Mouse (Mus musculus) adipocyte (in vitro differentiated cells): ENCODE data around the gene Azin2.

ENCODE experiments used
- DNase-seq: peaks from one replicate; pipeline ENCODE4 v3.0.0-alpha.2; 2016; ENCODE audit warnings: low spot score

The Azin2 gene

GRCm38 (mm10) chr4:128935595-128935994 lies 26.6 kb downstream of the Azin2 start:
- DNase-seq: no peak

- DNase-seq: no peak
Measured at GRCm38 (mm10) chr4:128932783-128933182, 29.5 kb downstream of the Azin2 start.

GRCm38 (mm10) chr4:128924841-128925606 lies 37.2 kb downstream of the Azin2 start:
- DNase-seq: peak; percentile 50

DNA sequence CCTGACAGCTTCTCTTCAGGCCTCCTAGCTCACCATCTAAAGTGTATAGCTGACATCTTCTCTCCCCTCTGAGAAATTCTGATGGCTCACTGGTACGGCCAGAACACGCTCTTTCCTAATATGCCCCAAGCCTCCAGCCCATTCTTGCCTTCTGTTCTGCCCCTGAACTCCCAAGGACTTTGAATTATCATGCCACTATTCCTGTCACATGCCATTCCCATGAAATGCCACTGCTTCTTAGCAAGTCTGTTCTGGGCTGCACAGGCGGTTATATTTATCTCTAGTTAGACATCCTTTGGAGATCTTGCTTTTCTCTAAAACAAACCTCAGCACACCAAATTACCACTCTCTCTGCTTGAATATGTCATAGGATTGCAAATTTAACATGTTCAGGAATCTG lies 38.6 kb downstream of the Azin2 start:
- no peak for DNase-seq

DNA sequence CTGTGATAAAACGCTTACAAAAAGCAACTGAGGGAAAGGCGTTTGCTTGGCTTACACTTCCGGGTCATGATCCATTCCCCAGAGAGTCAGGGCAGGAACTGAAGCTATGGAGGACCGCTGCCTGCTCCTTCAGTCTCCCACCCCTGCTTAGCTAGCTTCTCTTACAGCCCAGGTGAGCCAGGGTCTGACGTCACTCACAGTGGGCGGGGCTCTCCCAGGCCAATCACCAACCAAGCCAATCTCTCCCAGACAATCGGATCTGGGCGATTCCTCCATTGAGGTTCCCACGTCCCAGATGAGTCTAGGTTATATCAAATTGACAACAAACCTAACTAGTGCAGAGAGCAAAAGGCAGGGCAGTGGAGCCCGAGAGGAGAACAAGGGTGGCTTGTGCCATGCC lies 43.1 kb downstream of the Azin2 start:
- DNase-seq: no peak

GRCm38 (mm10) chr4:128918187-128918586 lies 44.1 kb downstream of the Azin2 start:
- DNase-seq: no peak

- no peak for DNase-seq
Measured at GRCm38 (mm10) chr4:128917756-128918155, 44.5 kb downstream of the Azin2 start.

- DNase-seq: no peak
Measured at GRCm38 (mm10) chr4:128917119-128917518, 45.1 kb downstream of the Azin2 start.

GRCm38 (mm10) chr4:128913794-128914193 lies 48.4 kb downstream of the Azin2 start:
- peak; percentile 48 for DNase-seq

DNA sequence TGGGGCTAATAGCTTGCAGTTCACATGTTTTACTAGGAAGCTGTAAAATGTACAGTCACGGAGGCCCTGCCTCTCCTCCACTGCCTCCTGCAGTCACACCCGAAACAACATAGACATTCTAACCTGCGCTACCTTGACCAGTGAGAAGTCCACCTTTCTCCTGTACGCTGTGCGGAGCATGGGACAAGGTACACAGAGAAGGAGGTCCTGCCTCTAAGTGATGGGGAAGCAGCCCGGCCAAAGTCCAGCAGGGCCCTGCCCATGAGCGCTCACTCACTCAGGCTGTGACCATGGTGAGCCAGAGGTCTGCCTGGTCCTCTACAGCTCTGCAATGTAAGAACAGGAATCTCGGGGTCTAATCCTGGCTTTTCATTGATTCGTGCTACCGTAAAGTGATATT lies 50.2 kb downstream of the Azin2 start:
- no peak for DNase-seq

DNA sequence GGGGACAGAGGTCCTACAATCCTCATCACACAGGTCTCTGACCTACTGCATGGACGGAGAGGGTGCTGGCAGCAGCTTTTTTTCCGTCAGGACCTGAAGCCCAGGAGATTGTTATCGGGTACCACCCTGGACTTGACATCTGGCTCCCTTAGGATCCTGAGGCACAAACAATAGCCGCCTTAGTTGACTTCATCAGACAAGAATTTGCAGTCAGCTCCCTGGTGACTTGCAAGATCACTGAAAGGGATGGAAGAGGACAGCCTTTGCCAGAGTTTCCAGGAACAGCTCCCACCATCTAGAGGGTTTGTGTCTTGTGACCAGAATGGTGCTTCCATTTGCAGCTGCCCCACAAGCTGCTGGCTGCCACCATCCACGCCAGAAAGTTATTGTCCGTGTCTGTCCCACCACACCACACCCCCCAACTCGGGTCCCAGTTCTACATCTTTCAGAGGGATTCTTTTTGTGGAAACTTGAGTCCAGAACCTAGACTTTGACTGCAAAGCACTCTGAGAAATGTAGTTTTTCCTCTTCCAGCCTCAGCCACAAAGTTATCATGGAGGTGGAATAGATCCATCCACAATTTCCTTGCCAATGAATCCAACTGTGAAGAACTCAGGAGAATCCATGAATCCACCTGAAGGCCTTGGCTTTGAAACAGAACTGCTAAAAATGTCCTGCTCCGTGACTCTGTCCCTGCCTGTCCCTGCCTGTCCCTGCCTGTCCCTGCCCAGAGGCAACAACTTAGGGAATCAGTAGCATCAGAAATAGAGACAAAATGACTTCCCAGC lies 51.8 kb downstream of the Azin2 start:
- no peak for DNase-seq

DNA sequence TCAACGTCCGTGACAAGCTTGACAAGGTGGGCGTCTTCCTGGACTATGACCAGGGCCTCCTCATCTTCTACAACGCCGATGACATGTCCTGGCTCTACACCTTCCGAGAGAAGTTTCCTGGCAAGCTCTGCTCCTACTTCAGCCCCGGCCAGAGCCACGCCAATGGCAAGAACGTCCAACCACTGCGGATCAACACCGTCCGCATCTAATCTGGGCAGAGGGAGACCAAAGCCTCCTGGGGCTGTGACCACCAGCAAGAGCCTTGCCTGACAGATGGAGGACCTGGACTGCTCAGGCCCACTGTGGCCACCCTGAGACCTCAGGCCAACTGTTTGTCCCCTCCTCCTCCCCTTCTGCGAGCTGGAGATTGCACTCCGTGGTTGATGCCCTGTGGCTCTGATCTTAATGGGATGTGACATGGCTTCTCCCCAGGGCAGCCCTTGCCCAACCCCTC lies 52.8 kb downstream of the Azin2 start:
- no peak for DNase-seq

GRCm38 (mm10) chr4:128908586-128909377 lies 53.5 kb downstream of the Azin2 start:
- peak; percentile 72 for DNase-seq

DNA sequence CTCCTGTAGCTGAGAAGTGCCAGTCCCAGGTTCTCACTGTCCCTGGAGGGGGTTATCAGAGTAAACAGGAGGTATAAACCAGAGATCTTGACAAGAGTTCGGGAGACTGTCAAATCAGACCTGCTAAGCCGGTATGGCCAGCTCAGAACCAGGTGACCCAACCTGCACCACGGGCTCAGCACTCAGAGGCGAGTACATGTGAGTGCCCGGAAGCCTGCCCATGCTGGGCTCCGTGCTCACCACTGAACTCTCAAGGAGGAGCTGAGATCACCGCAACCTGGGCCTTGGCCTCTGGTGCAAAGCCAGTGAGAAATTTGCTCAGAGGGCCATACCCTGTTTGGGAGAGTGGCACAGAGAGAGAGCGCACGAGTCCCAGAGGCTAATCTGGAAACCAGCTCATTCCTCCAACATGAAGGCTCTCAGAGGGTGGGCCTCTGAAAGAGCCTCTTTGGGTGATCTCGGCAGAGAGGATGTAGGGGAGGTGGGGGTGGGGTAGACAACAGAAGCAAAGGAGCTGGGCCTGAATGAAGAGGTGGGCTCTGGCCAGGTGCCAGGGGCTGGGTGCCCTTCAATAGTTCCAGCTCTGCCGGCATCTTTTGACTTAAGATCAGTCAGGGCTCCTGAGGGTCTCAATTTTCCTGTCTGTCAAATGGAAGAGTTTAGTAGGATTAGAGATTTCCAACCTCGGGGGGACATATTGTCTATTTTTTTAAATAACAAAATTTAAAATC lies 54.8 kb downstream of the Azin2 start:
- no peak for DNase-seq

DNA sequence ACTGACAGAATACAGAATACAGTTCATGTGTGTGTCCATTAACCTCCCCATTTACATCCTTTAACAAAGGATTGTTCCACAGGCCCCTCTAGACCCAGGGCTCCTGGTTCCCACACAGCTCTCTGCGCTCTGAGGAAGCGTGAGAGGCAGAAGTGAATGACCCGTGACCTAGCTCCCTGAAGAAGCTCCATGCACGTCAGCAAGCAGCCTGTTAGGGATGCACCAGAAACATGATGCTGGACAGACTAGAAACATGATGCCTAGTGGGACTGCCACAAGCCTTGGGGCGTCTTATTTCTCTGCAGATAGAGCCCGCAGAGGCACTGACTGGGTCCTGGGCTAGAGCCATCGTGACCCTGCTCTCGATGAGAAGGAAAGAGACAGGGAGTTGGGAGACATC lies 55.5 kb downstream of the Azin2 start:
- no peak for DNase-seq

DNA sequence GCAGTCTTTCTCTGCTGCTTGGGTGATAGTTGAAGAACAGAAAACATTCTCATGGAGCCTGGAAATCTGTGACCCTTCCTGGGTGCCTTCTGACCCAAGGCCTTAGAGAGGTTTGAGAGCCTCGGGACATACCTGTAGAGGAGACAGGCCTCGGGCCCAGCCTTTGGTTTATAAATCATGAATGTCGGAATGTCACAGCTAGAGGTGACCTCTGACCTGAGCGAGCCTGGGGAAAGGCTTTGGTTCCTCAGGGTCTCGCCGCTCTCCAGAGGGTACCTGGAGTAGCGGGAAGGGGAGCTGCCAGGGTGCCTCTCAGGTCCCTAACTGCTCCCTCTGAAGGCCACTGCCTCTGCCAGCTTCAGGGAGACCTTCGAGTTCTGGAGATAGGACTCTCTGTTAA lies 57.0 kb downstream of the Azin2 start:
- no peak for DNase-seq

DNA sequence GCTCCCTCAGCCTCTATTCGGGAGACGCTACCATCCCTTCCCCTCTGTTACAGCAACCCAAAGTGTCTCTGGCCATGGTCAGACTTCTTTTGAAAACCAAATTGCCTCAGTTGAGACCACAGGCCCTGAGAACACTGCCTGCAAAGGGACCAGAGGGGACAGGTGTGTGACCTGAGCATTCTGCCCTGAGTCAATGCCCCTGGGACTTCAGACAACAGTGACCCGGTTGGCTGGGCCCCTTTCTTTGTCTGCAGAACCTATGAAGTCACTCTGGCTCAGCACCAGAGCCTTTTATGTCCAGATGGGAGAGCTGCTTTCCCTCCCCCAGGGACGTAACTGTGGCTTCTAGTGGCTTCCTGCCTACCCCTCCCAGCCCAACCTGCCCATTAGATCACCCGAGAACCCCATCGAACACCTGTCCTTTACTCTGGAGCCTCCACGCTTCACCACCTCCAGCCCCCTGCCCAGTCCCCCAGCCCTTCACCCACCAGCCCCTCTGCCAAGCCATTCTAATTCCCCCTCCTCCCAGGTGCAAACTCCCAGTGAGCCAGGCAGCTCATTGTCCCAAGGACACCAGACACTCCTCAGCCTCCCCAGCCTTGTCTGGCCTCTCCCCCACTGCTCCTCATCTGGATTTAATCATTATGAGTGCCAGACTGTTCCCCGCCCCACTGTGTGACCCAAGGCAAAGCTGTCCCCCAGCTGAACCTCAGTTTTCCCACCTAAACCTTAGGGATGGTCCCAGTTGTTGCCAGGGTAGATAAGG lies 58.0 kb downstream of the Azin2 start:
- no peak for DNase-seq

DNA sequence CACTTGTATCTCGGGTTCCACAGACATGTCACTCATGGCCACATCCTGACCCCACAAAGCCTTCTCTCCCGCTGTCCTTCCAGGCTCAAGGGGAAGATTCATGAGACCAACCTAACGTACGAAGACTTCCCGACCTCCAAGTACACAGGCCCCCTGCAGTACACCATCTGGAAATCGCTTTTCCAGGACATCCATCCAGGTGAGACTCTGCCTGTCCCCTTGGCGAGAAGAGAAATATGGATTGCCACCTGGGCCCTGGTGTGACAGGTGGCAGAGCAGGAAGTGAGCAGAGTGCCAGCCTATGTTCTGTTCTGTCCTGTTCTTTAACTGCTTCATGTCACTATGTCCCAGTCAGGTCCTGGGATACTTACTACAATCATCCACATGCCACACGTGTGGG lies 59.9 kb downstream of the Azin2 start:
- DNase-seq: no peak

DNA sequence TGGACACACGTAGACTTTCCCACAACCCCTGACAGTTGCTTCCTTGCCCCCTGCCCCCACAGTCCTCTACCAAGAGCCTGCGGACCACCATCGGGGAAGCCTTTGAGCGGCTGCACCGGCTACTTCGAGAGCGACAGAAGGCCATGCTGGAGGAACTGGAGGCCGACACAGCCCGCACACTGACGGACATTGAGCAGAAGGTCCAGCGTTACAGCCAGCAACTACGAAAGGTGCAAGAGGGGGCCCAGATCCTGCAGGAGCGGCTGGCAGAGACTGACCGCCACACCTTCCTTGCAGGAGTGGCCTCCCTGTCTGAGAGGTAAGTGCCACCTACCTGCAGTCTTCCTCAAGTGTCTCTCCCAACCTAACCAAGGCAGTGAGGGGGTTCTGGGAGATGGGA lies 61.8 kb downstream of the Azin2 start:
- no peak for DNase-seq

GRCm38 (mm10) chr4:128899332-128899731 lies 62.9 kb downstream of the Azin2 start:
- no peak for DNase-seq

- no peak for DNase-seq
Measured at GRCm38 (mm10) chr4:128897911-128898421, 64.3 kb downstream of the Azin2 start.
